In genomic region chr4:141456193-141456938, GRCm38 (mm10) we compare ENCODE assay signal across 31 mouse cellular contexts. TPM values are rescaled to one million over a fixed set of nuclear protein-coding genes. Genes with fewer than 3 reads are reported as not detected.
A peak's percentile ranks its signal among the peaks of the same experiment; 100 is the strongest.
DNase-seq lines count a peak whose midpoint lies in the region; ATAC-seq and TF ChIP-seq lines count a peak whose summit lies in the region.
"Had no signal": no experiment of that assay in that cellular context is flagged by ENCODE, and none has a peak within 500 bp of the region (broad histone marks: within the 10 kb centered on the region; RNA-seq: fewer than 3 reads in every experiment).

No protein-coding gene starts in this region.

- H3K9me3 ChIP-seq in stomach, embryonic 16.5 days (replicated peaks; ENCODE audit: control insufficient read depth, low read length): no peaks in the 10 kb centered on the region
- no peaks in the 10 kb centered on the region for H3K9me3 ChIP-seq in stomach, postnatal 0 days (ENCODE audit: control insufficient read depth, low read length)
- no peaks in the 10 kb centered on the region for H3K9me3 ChIP-seq in lung, postnatal 0 days (ENCODE audit: low read length)
- H3K9me3 ChIP-seq: embryonic facial prominence, embryonic 12.5 days; forebrain, embryonic 12.5 days; forebrain, embryonic 15.5 days; heart, embryonic 10.5 days; heart, embryonic 13.5 days had no signal

- DNase-seq in gastrocnemius, adult 2 months: no peak
- no peak for DNase-seq in gastrocnemius, adult 18-20 months (ENCODE audit: low spot score)
- DNase-seq in layer of hippocampus, adult 2 months (ENCODE audit: low spot score in 2 of 2): no peak
- no peak for DNase-seq in layer of hippocampus, adult 9-10 months (ENCODE audit: low spot score)
- no peak for DNase-seq in stomach, postnatal 0 days (ENCODE audit: low spot score)
- no peak for DNase-seq in lung, postnatal 0 days (ENCODE audit: low spot score)
- DNase-seq: adrenal gland, adult 2 months; adrenal gland, postnatal 14 days; cerebellum, adult 11 months; cerebellum, adult 8-10 months; gastrocnemius, postnatal 14 days; heart, adult 18-20 months; heart, postnatal 14 days; heart, postnatal 4 days had no signal

- no peak for TF ChIP-seq EP300 in stomach, postnatal 0 days (optimal IDR thresholded peaks at IDR 0.05)
- no peak for TF ChIP-seq EP300 in lung, postnatal 0 days (IDR thresholded peaks at IDR 0.05)

- peaks cover 36% of the 10 kb centered on the region for H3K4me1 ChIP-seq in stomach, embryonic 16.5 days (ENCODE audit: control insufficient read depth, insufficient read depth, low read length)
- H3K4me1 ChIP-seq in stomach, postnatal 0 days (replicated peaks; ENCODE audit: control insufficient read depth, insufficient read depth): no peaks in the 10 kb centered on the region; the same call in 1 of the 2 replicates
- peaks cover 41% of the 10 kb centered on the region for H3K4me1 ChIP-seq in olfactory bulb, adult 2 months (ENCODE audit: control insufficient read depth, insufficient read depth, low read length)
- no peaks in the 10 kb centered on the region for H3K4me1 ChIP-seq in lung, postnatal 0 days (ENCODE audit: insufficient read depth, low read depth, low read length)

- no peaks in the 10 kb centered on the region; the same call in 1 of the 2 replicates for H3K36me3 ChIP-seq in stomach, embryonic 16.5 days (ENCODE audit: control insufficient read depth, insufficient read depth, low read length)
- H3K36me3 ChIP-seq in stomach, postnatal 0 days (ENCODE audit: control insufficient read depth, insufficient read depth, low read length): peaks cover 6% of the 10 kb centered on the region
- 0 out of 2 replicates have a peak, but pooled peaks cover 5% of the 10 kb centered on the region for H3K36me3 ChIP-seq in lung, postnatal 0 days (ENCODE audit: insufficient read depth, low read length)

- H3K4me3 ChIP-seq in gastrocnemius, adult 2 months: no peak overlapping the region
- no peak overlapping the region for H3K4me3 ChIP-seq in layer of hippocampus, adult 2 months
- no peak overlapping the region for H3K4me3 ChIP-seq in stomach, embryonic 16.5 days (replicated peaks; ENCODE audit: low read length)
- no peak overlapping the region for H3K4me3 ChIP-seq in stomach, postnatal 0 days (ENCODE audit: low read depth, low read length)
- no peak overlapping the region for H3K4me3 ChIP-seq in olfactory bulb, adult 2 months (ENCODE audit: insufficient read depth, low read depth, low read length)
- H3K4me3 ChIP-seq in lung, postnatal 0 days (ENCODE audit: low read depth, low read length): no peak overlapping the region
- H3K4me3 ChIP-seq: embryonic facial prominence, embryonic 12.5 days; erythroblast, embryonic 14.5 days; forebrain, embryonic 12.5 days; forebrain, embryonic 15.5 days; heart, embryonic 10.5 days; heart, embryonic 13.5 days had no signal

- TF ChIP-seq POLR2A in olfactory bulb, adult 2 months (IDR thresholded peaks at IDR 0.05; ENCODE audit: insufficient read depth, low read depth, low read length): no peak

- peak overlapping the region; percentile 78 for H3K27ac ChIP-seq in gastrocnemius, adult 2 months
- 0 out of 2 replicates have a peak overlapping the region, but pooled peaks have one; percentile 43 for H3K27ac ChIP-seq in layer of hippocampus, adult 2 months
- H3K27ac ChIP-seq in stomach, embryonic 16.5 days (ENCODE audit: low read length): peak overlapping the region; percentile 76; the same call in 1 of the 2 replicates
- no peak overlapping the region for H3K27ac ChIP-seq in stomach, postnatal 0 days (replicated peaks)
- H3K27ac ChIP-seq in olfactory bulb, adult 2 months (ENCODE audit: insufficient read depth, low read depth, low read length): peak overlapping the region; percentile 74; the same call in 1 of the 2 replicates
- H3K27ac ChIP-seq in lung, postnatal 0 days (ENCODE audit: low read length): no peak overlapping the region
- H3K27ac ChIP-seq: embryonic facial prominence, embryonic 12.5 days; forebrain, embryonic 12.5 days; forebrain, embryonic 15.5 days; heart, embryonic 10.5 days; heart, embryonic 13.5 days; hindbrain, embryonic 14.5 days; hindbrain, postnatal 0 days had no signal

- no peak for ATAC-seq in stomach, embryonic 16.5 days (ENCODE audit: insufficient read depth, low FRiP score)
- ATAC-seq in stomach, postnatal 0 days (ENCODE audit: low FRiP score, low TSS enrichment): no peak
- no peak for ATAC-seq in lung, postnatal 0 days
- ATAC-seq: CD4-positive, CD25-positive, alpha-beta regulatory T cell, adult 4 months; forebrain, embryonic 15.5 days had no signal

- no peak overlapping the region for H3K4me2 ChIP-seq in stomach, embryonic 16.5 days (ENCODE audit: low read depth, low read length)
- H3K4me2 ChIP-seq in stomach, postnatal 0 days (replicated peaks; ENCODE audit: low read depth): no peak overlapping the region
- no peak overlapping the region for H3K4me2 ChIP-seq in lung, postnatal 0 days (replicated peaks; ENCODE audit: low read depth, low read length)
- H3K4me2 ChIP-seq: embryonic facial prominence, embryonic 12.5 days; forebrain, embryonic 12.5 days; forebrain, embryonic 15.5 days; heart, embryonic 13.5 days; hindbrain, embryonic 14.5 days had no signal

- H3K9ac ChIP-seq in stomach, embryonic 16.5 days (ENCODE audit: low read length): no peak overlapping the region
- H3K9ac ChIP-seq in stomach, postnatal 0 days (ENCODE audit: low read length): no peak overlapping the region
- no peak overlapping the region for H3K9ac ChIP-seq in lung, postnatal 0 days (replicated peaks; ENCODE audit: low read depth)
- H3K9ac ChIP-seq: embryonic facial prominence, embryonic 12.5 days; forebrain, embryonic 12.5 days; forebrain, embryonic 15.5 days; heart, embryonic 13.5 days; hindbrain, embryonic 14.5 days had no signal

- TF ChIP-seq CTCF in gastrocnemius, adult 2 months (IDR thresholded peaks at IDR 0.05): no peak
- no peak for TF ChIP-seq CTCF in layer of hippocampus, adult 2 months (conservative IDR thresholded peaks at IDR 0.05)
- no peak for TF ChIP-seq CTCF in stomach, postnatal 0 days (IDR thresholded peaks at IDR 0.05; ENCODE audit: low read depth)
- TF ChIP-seq CTCF in olfactory bulb, adult 2 months (IDR thresholded peaks at IDR 0.05; ENCODE audit: insufficient read depth, low read depth, low read length): no peak
- TF ChIP-seq CTCF in lung, postnatal 0 days (IDR thresholded peaks at IDR 0.05): no peak

- WGBS in stomach, embryonic 16.5 days: 91% methylated on average over 14 of the region's 14 CpGs
- WGBS in stomach, postnatal 0 days: 89% methylated on average over 14 of the region's 14 CpGs
- WGBS in olfactory bulb, adult 2 months: 93% methylated on average over 14 of the region's 14 CpGs
- 89% methylated on average over 14 of the region's 14 CpGs for WGBS in lung, postnatal 0 days

- H3K27me3 ChIP-seq in stomach, embryonic 16.5 days (ENCODE audit: control insufficient read depth, insufficient read depth, low read length): no peaks in the 10 kb centered on the region
- H3K27me3 ChIP-seq in stomach, postnatal 0 days (ENCODE audit: control insufficient read depth, insufficient read depth, low read length): no peaks in the 10 kb centered on the region
- H3K27me3 ChIP-seq in lung, postnatal 0 days (replicated peaks; ENCODE audit: insufficient read depth, low read length): no peaks in the 10 kb centered on the region
- H3K27me3 ChIP-seq: embryonic facial prominence, embryonic 12.5 days; forebrain, embryonic 12.5 days; forebrain, embryonic 15.5 days; heart, embryonic 13.5 days had no signal

- intact Hi-C loops in gastrocnemius, adult 2 months (cut with DNase I): loop anchor here (5.0 kb wide), 1 partner anchor 81 kb away; the partner anchor contains the start of gene Spen

RNA-seq across cellular contexts. Expression of gene Zbtb17, which starts 11.9 kb away (rescaled TPM):
- 10 to 100 TPM; 30.2 to 30.6 TPM for total RNA-seq in gastrocnemius, adult 2 months (2021)
- 10 to 100 TPM; 29.2 to 32.2 TPM for total RNA-seq in gastrocnemius, adult 18-20 months (2021)
- 10 to 100 TPM; 33.8 to 34.6 TPM for total RNA-seq in layer of hippocampus, adult 2 months (2021)
- polyA plus RNA-seq in stomach, embryonic 16.5 days (2015; fragmentation: Nextera tagmentation; extraction: Ambion mirVana): 31.8 and 35.6 TPM in 2 replicates
- polyA plus RNA-seq in stomach, postnatal 0 days (2015; fragmentation: Nextera tagmentation; extraction: Ambion mirVana): 13.3 and 16.8 TPM in 2 replicates
- not detected in 2 replicates for polyA plus RNA-seq in olfactory bulb, adult 2 months (2012; ENCODE audit: insufficient read depth, insufficient read length, low replicate concordance, missing spikeins)
- 14.1 and 14.3 TPM in 2 replicates for polyA plus RNA-seq in lung, postnatal 0 days (2015; fragmentation: Nextera tagmentation; extraction: Ambion mirVana)

RNA-seq across cellular contexts. Expression of gene Srarp, which starts 20.5 kb away (rescaled TPM):
- total RNA-seq in gastrocnemius, adult 2 months (2021): 1 to 10 TPM in 1 of 2 experiments, under 1 TPM in 1; 0.92 to 1.6 TPM
- total RNA-seq in gastrocnemius, adult 18-20 months (2021): 1 to 10 TPM in 1 of 2 experiments, under 1 TPM in 1; 0.87 to 1.0 TPM
- total RNA-seq in layer of hippocampus, adult 2 months (2021): 1 to 10 TPM; 4.1 to 5.3 TPM
- polyA plus RNA-seq in stomach, embryonic 16.5 days (2015; fragmentation: Nextera tagmentation; extraction: Ambion mirVana): not detected in 2 replicates
- not detected in 2 replicates for polyA plus RNA-seq in stomach, postnatal 0 days (2015; fragmentation: Nextera tagmentation; extraction: Ambion mirVana)
- polyA plus RNA-seq in olfactory bulb, adult 2 months (2012; ENCODE audit: insufficient read depth, insufficient read length, low replicate concordance, missing spikeins): not detected in 2 replicates
- not detected in 2 replicates for polyA plus RNA-seq in lung, postnatal 0 days (2015; fragmentation: Nextera tagmentation; extraction: Ambion mirVana)
- total RNA-seq: adrenal gland, postnatal 14 days; adrenal gland, postnatal 4 days; gastrocnemius, postnatal 14 days; gastrocnemius, postnatal 4 days; heart, postnatal 4 days; MEL had no signal
- polyA plus RNA-seq: C2C12; CD4-positive, CD25-positive, alpha-beta regulatory T cell, adult 4 months; embryonic facial prominence, embryonic 12.5 days; erythroblast, embryonic 14.5 days; forebrain, embryonic 12.5 days; forebrain, embryonic 15.5 days; heart, embryonic 10.5 days; heart, embryonic 13.5 days; heart, embryonic 16.5 days; hindbrain, embryonic 11.5 days had no signal

RNA-seq across cellular contexts. Expression of gene Hspb7, which starts 35.8 kb away (rescaled TPM):
- total RNA-seq in gastrocnemius, adult 2 months (2021): 100 to 1,000 TPM; 223 to 468 TPM
- total RNA-seq in gastrocnemius, adult 18-20 months (2021): 100 to 1,000 TPM; 331 to 560 TPM
- total RNA-seq in layer of hippocampus, adult 2 months (2021): under 1 TPM in 1 of 2 experiments, not detected in 1; 0.12 TPM
- 5.6 and 5.8 TPM in 2 replicates for polyA plus RNA-seq in stomach, embryonic 16.5 days (2015; fragmentation: Nextera tagmentation; extraction: Ambion mirVana)
- 2.3 and 3.5 TPM in 2 replicates for polyA plus RNA-seq in stomach, postnatal 0 days (2015; fragmentation: Nextera tagmentation; extraction: Ambion mirVana)
- polyA plus RNA-seq in olfactory bulb, adult 2 months (2012; ENCODE audit: insufficient read depth, insufficient read length, low replicate concordance, missing spikeins): not detected in 2 replicates
- 1.9 and 2.3 TPM in 2 replicates for polyA plus RNA-seq in lung, postnatal 0 days (2015; fragmentation: Nextera tagmentation; extraction: Ambion mirVana)
- total RNA-seq: hindbrain, postnatal 0 days; MEL had no signal
- polyA plus RNA-seq: CD4-positive, CD25-positive, alpha-beta regulatory T cell, adult 4 months; embryonic facial prominence, embryonic 12.5 days; erythroblast, embryonic 14.5 days; forebrain, embryonic 12.5 days; forebrain, embryonic 15.5 days; hindbrain, embryonic 11.5 days had no signal

RNA-seq across cellular contexts. Expression of gene Clcnkb, which starts 40.6 kb away (rescaled TPM):
- total RNA-seq in gastrocnemius, adult 2 months (2021): under 1 TPM in 1 of 2 experiments, not detected in 1; 0.25 TPM
- under 1 TPM in 1 of 2 experiments, not detected in 1; 0.40 TPM for total RNA-seq in gastrocnemius, adult 18-20 months (2021)
- total RNA-seq in layer of hippocampus, adult 2 months (2021): not detected
- polyA plus RNA-seq in stomach, embryonic 16.5 days (2015; fragmentation: Nextera tagmentation; extraction: Ambion mirVana): not detected in 2 replicates
- polyA plus RNA-seq in stomach, postnatal 0 days (2015; fragmentation: Nextera tagmentation; extraction: Ambion mirVana): not detected in 2 replicates
- polyA plus RNA-seq in olfactory bulb, adult 2 months (2012; ENCODE audit: insufficient read depth, insufficient read length, low replicate concordance, missing spikeins): not detected in 2 replicates
- not detected in 2 replicates for polyA plus RNA-seq in lung, postnatal 0 days (2015; fragmentation: Nextera tagmentation; extraction: Ambion mirVana)
- total RNA-seq: adrenal gland, adult 2 months; adrenal gland, postnatal 14 days; MEL had no signal
- polyA plus RNA-seq: adrenal gland, adult 2 months; C2C12; CD4-positive, CD25-positive, alpha-beta regulatory T cell, adult 4 months; embryonic facial prominence, embryonic 12.5 days; erythroblast, embryonic 14.5 days; forebrain, embryonic 12.5 days; forebrain, embryonic 15.5 days; hindbrain, embryonic 11.5 days; hindbrain, embryonic 14.5 days had no signal

RNA-seq across cellular contexts. Expression of gene Clcnka, which starts 57.8 kb away (rescaled TPM):
- total RNA-seq in gastrocnemius, adult 2 months (2021): not detected
- total RNA-seq in gastrocnemius, adult 18-20 months (2021): not detected
- not detected for total RNA-seq in layer of hippocampus, adult 2 months (2021)
- 0.17 TPM in 1 of 2 replicates, not detected in the other for polyA plus RNA-seq in stomach, embryonic 16.5 days (2015; fragmentation: Nextera tagmentation; extraction: Ambion mirVana)
- polyA plus RNA-seq in stomach, postnatal 0 days (2015; fragmentation: Nextera tagmentation; extraction: Ambion mirVana): 0.08 TPM in 1 of 2 replicates, not detected in the other
- polyA plus RNA-seq in olfactory bulb, adult 2 months (2012; ENCODE audit: insufficient read depth, insufficient read length, low replicate concordance, missing spikeins): not detected in 2 replicates
- polyA plus RNA-seq in lung, postnatal 0 days (2015; fragmentation: Nextera tagmentation; extraction: Ambion mirVana): 0.07 and 0.11 TPM in 2 replicates
- total RNA-seq: adrenal gland, adult 2 months; adrenal gland, postnatal 14 days; heart, adult 18-20 months; heart, postnatal 14 days; heart, postnatal 4 days; MEL had no signal
- polyA plus RNA-seq: C2C12; CD4-positive, CD25-positive, alpha-beta regulatory T cell, adult 4 months; erythroblast, embryonic 14.5 days; forebrain, embryonic 12.5 days; forebrain, embryonic 15.5 days; heart, embryonic 13.5 days had no signal

Comparison
In these comparisons a context has a peak if more than half of its experiments do, and no peak if none do; other contexts are left out.
1. H3K27ac ChIP-seq: peak in gastrocnemius, adult 2 months (single experiment), layer of hippocampus, adult 2 months (single experiment), stomach, embryonic 16.5 days (single experiment) and olfactory bulb, adult 2 months (single experiment); none in stomach, postnatal 0 days (single experiment) and lung, postnatal 0 days (single experiment).